Comparison of ENCODE assay signal across 8 mouse cellular contexts in genomic region chr14:46387821-46388481, GRCm38 (mm10). TPM values are rescaled to one million over a fixed set of nuclear protein-coding genes. Genes with fewer than 3 reads are reported as not detected.
A peak's percentile ranks its signal among the peaks of the same experiment; 100 is the strongest.
DNase-seq lines count a peak whose midpoint lies in the region; ATAC-seq lines count a peak whose summit lies in the region.

No protein-coding gene starts in this region.

- under 1% methylated on average over 41 of the region's 41 CpGs for WGBS in embryonic facial prominence, embryonic 13.5 days

- H3K36me3 ChIP-seq in embryonic facial prominence, embryonic 13.5 days: peaks cover 12% of the 10 kb centered on the region

- peaks cover 15% of the 10 kb centered on the region for H3K27me3 ChIP-seq in embryonic facial prominence, embryonic 13.5 days

- peak overlapping the region; percentile 63 for H3K4me3 ChIP-seq in embryonic facial prominence, embryonic 13.5 days

- H3K27ac ChIP-seq in embryonic facial prominence, embryonic 13.5 days: peak overlapping the region; percentile 96

- peak overlapping the region; percentile 74 for H3K4me2 ChIP-seq in embryonic facial prominence, embryonic 13.5 days

- no peaks in the 10 kb centered on the region for H3K9me3 ChIP-seq in embryonic facial prominence, embryonic 13.5 days

- DNase-seq in gastrocnemius, adult 18-20 months (ENCODE audit: low spot score): peak; percentile 31
- DNase-seq in gastrocnemius, adult 8-10 months (ENCODE audit: low spot score in 2 of 2): no peak
- peak; percentile 75 to 77 for DNase-seq in heart, postnatal 10 days
- peak; percentile 56 to 77 for DNase-seq in kidney, postnatal 36 days
- DNase-seq in mesoderm, embryonic 11.5 days (ENCODE audit: low read depth, low spot score): peak; percentile 65
- DNase-seq in layer of hippocampus, adult 8-10 months (ENCODE audit: low spot score in 2 of 2): no peak
- no peak for DNase-seq in layer of hippocampus, adult 9-11 months

- intact Hi-C loops in heart, postnatal 10 days (cut with DNase I): loop anchor here (1.0 to 5.0 kb wide), 6 partner anchors 81 to 395 kb away; no protein-coding TSS in a partner anchor

- no peak for ATAC-seq in embryonic facial prominence, embryonic 13.5 days (ENCODE audit: insufficient number of reproducible peaks, insufficient read depth, low FRiP score, low TSS enrichment, low read depth)

- peak overlapping the region; percentile 86 for H3K9ac ChIP-seq in embryonic facial prominence, embryonic 13.5 days

- peaks cover 36% of the 10 kb centered on the region for H3K4me1 ChIP-seq in embryonic facial prominence, embryonic 13.5 days

RNA-seq across cellular contexts. Expression of gene Bmp4, which starts 2.5 kb away (rescaled TPM):
- 1 to 10 TPM; 7.8 to 8.8 TPM for total RNA-seq in gastrocnemius, adult 18-20 months (2021)
- 10 to 100 TPM in 1 of 4 experiments, 1 to 10 TPM in 3; 2.9 to 10.7 (median 5.5) TPM for total RNA-seq in gastrocnemius, adult 8-10 months (2022)
- polyA plus RNA-seq in embryonic facial prominence, embryonic 13.5 days (2015; fragmentation: Nextera tagmentation; extraction: Ambion mirVana): 74.9 and 82.5 TPM in 2 replicates
- 10 to 100 TPM; 14.4 to 20.5 TPM for total RNA-seq in heart, postnatal 10 days (2021)
- 1 to 10 TPM; 2.9 to 4.2 (median 3.6) TPM for total RNA-seq in layer of hippocampus, adult 8-10 months (2022)

RNA-seq across cellular contexts. Expression of gene Gm15217, which starts 8.7 kb away (rescaled TPM):
- total RNA-seq in gastrocnemius, adult 18-20 months (2021): not detected
- not detected for total RNA-seq in gastrocnemius, adult 8-10 months (2022)
- polyA plus RNA-seq in embryonic facial prominence, embryonic 13.5 days (2015; fragmentation: Nextera tagmentation; extraction: Ambion mirVana): 0.41 and 0.65 TPM in 2 replicates
- not detected for total RNA-seq in heart, postnatal 10 days (2021)
- not detected for total RNA-seq in layer of hippocampus, adult 8-10 months (2022)

Comparison
In these comparisons a context has a peak if more than half of its experiments do, and no peak if none do; other contexts are left out.
1. DNase-seq: peak in gastrocnemius, adult 18-20 months (single experiment), heart, postnatal 10 days (2 of 2), kidney, postnatal 36 days (2 of 2) and mesoderm, embryonic 11.5 days (single experiment); none in gastrocnemius, adult 8-10 months (0 of 2), layer of hippocampus, adult 8-10 months (0 of 2) and layer of hippocampus, adult 9-11 months (single experiment).